Mouse (Mus musculus): Measurements from ENCODE around the gene Tpcn1.

The Tpcn1 gene

GRCm38 (mm10) chr5:120505368-120505767, 83.1 kb downstream of the Tpcn1 start:
- ChIA-PET POLR2A (interaction anchor here in 3 of 4 experiments (0.5 to 1.3 kb wide), 9 partner anchors 9 to 108 kb away, joined by 3 to 5 read pairs (median 3); no protein-coding TSS in a partner anchor), CTCF (interaction anchor here in 3 of 4 experiments (0.5 to 2.7 kb wide), 16 partner anchors 12 to 307 kb away, joined by 3 to 17 read pairs (median 4); partner anchors contain the start of genes Ddx54 (in 1 of the 3) and Oas1c (in 1 of the 3))

GRCm38 (mm10) chr5:120503144-120503795, 85.2 kb downstream of the Tpcn1 start, which contains the start of gene Plbd2:
Gene Plbd2, minus strand, starts transcription at chr5:120503625.
- CTCF ChIA-PET, result interaction anchor here in 3 of 4 experiments (0.5 to 2.7 kb wide), 36 partner anchors 9 to 435 kb away, joined by 3 to 18 read pairs (median 4); partner anchors contain the start of genes Ddx54 (in 1 of the 3), Iqcd (in 1 of the 3), Rita1 (in 1 of the 3) and Tpcn1 (in 1 of the 3)
- POLR2A ChIA-PET, result interaction anchor here (0.6 to 3.2 kb wide), 32 partner anchors 8 to 1340 kb away, joined by 3 to 44 read pairs (median 4); partner anchors contain the start of genes Slc8b1 (in 2 of the 4), Ddx54 (in 1 of the 4), Iqcd (in 1 of the 4) and Rita1 (in 1 of the 4)

- ChIA-PET POLR2A (interaction anchor here in 3 of 4 experiments (0.5 to 3.2 kb wide), 32 partner anchors 9 to 670 kb away, joined by 3 to 44 read pairs (median 3); partner anchors contain the start of genes Slc8b1 (in 2 of the 3), Ddx54 (in 1 of the 3), Iqcd (in 1 of the 3) and Rita1 (in 1 of the 3)), CTCF (interaction anchor here (0.5 to 2.7 kb wide), 37 partner anchors 8 to 434 kb away, joined by 3 to 18 read pairs (median 4); partner anchors contain the start of genes Ddx54 (in 1 of the 4), Iqcd (in 1 of the 4), Rita1 (in 1 of the 4) and Slc8b1 (in 1 of the 4))
Measured at GRCm38 (mm10) chr5:120502675-120503143, 85.8 kb downstream of the Tpcn1 start.

- ChIA-PET CTCF (interaction anchor here (0.6 to 2.7 kb wide), 12 partner anchors 9 to 172 kb away, joined by 3 to 18 read pairs (median 4); partner anchors contain the start of gene Slc8b1 (in 1 of the 4)), POLR2A (interaction anchor here in 2 of 4 experiments (0.5 to 3.2 kb wide), 14 partner anchors 9 to 360 kb away, joined by 3 to 44 read pairs (median 4); partner anchors contain the start of gene Slc8b1 (in 2 of the 2))
Measured at GRCm38 (mm10) chr5:120502147-120502621, 86.3 kb downstream of the Tpcn1 start.

GRCm38 (mm10) chr5:120500609-120501008, 87.9 kb downstream of the Tpcn1 start:
- ChIA-PET POLR2A (interaction anchor here in 2 of 4 experiments (0.6 to 2.1 kb wide), 5 partner anchors 10 to 311 kb away, joined by 3 to 8 read pairs (median 3); partner anchors contain the start of gene Slc8b1 (in 1 of the 2)), CTCF (interaction anchor here in 3 of 4 experiments (0.6 to 1.7 kb wide), 7 partner anchors 8 to 368 kb away, joined by 3 to 9 read pairs (median 4); no protein-coding TSS in a partner anchor)

GRCm38 (mm10) chr5:120499202-120499601, 89.3 kb downstream of the Tpcn1 start:
- ChIA-PET POLR2A (no interaction called here), CTCF (interaction anchor here in 1 of 4 experiments (0.6 to 2.0 kb wide), 2 partner anchors 9 to 106 kb away, joined by 4 read pairs; no protein-coding TSS in a partner anchor)

- CTCF ChIA-PET, result interaction anchor here in 2 of 4 experiments (0.6 to 0.9 kb wide), 2 partner anchors 31 to 32 kb away, joined by 3 to 4 read pairs; no protein-coding TSS in a partner anchor
- POLR2A ChIA-PET, result interaction anchor here in 1 of 4 experiments (1.2 to 2.6 kb wide), 3 partner anchors 14 to 109 kb away, joined by 3 to 7 read pairs (median 3); partner anchors contain the start of gene Slc8b1
Measured at GRCm38 (mm10) chr5:120497071-120497470, 91.4 kb downstream of the Tpcn1 start.

- POLR2A ChIA-PET, result interaction anchor here in 2 of 4 experiments (1.1 to 1.9 kb wide), 3 partner anchors 12 to 109 kb away, joined by 3 to 5 read pairs (median 4); no protein-coding TSS in a partner anchor
- CTCF ChIA-PET, result interaction anchor here in 3 of 4 experiments (0.7 to 2.1 kb wide), 5 partner anchors 13 to 220 kb away, joined by 3 to 11 read pairs (median 3); no protein-coding TSS in a partner anchor
Measured at GRCm38 (mm10) chr5:120495703-120496226, 92.7 kb downstream of the Tpcn1 start.

GRCm38 (mm10) chr5:120495064-120495702, 93.3 kb downstream of the Tpcn1 start:
- CTCF ChIA-PET, result interaction anchor here in 3 of 4 experiments (0.7 to 2.1 kb wide), 5 partner anchors 12 to 392 kb away, joined by 3 to 11 read pairs (median 3); no protein-coding TSS in a partner anchor
- POLR2A ChIA-PET, result interaction anchor here in 3 of 4 experiments (0.6 to 3.5 kb wide), 10 partner anchors 8 to 118 kb away, joined by 3 to 10 read pairs (median 4); partner anchors contain the start of genes Plbd2 (in 1 of the 3) and Slc8b1 (in 1 of the 3)

- ChIA-PET POLR2A (interaction anchor here in 3 of 4 experiments (0.6 to 3.5 kb wide), 9 partner anchors 9 to 102 kb away, joined by 3 to 10 read pairs (median 4); partner anchors contain the start of genes Slc8b1 (in 2 of the 3) and Plbd2 (in 1 of the 3)), CTCF (interaction anchor here in 2 of 4 experiments (0.5 to 2.6 kb wide), 6 partner anchors 11 to 181 kb away, joined by 3 to 21 read pairs (median 8); no protein-coding TSS in a partner anchor)
Measured at GRCm38 (mm10) chr5:120493873-120494395, 94.5 kb downstream of the Tpcn1 start.

GRCm38 (mm10) chr5:120493440-120493839, 95.0 kb downstream of the Tpcn1 start:
- ChIA-PET POLR2A (interaction anchor here in 3 of 4 experiments (0.6 to 3.5 kb wide), 7 partner anchors 9 to 38 kb away, joined by 3 to 10 read pairs (median 5); partner anchors contain the start of genes Slc8b1 (in 2 of the 3) and Plbd2 (in 1 of the 3)), CTCF (interaction anchor here (0.5 to 2.6 kb wide), 13 partner anchors 10 to 225 kb away, joined by 3 to 21 read pairs (median 5); partner anchors contain the start of gene Plbd2 (in 1 of the 4))

GRCm38 (mm10) chr5:120492437-120492836, 96.0 kb downstream of the Tpcn1 start:
- ChIA-PET POLR2A (interaction anchor here (0.7 to 3.5 kb wide), 18 partner anchors 9 to 712 kb away, joined by 3 to 10 read pairs (median 4); partner anchors contain the start of genes Slc8b1 (in 2 of the 4) and Plbd2 (in 1 of the 4)), CTCF (interaction anchor here (0.5 to 2.6 kb wide), 52 partner anchors 8 to 877 kb away, joined by 3 to 17 read pairs (median 3); partner anchors contain the start of genes Slc8b1 (in 3 of the 4), Sds (in 2 of the 4), Ddx54 (in 1 of the 4) and Iqcd (in 1 of the 4))

- ChIA-PET CTCF (interaction anchor here in 2 of 4 experiments (0.5 to 3.2 kb wide), 7 partner anchors 8 to 125 kb away, joined by 3 to 12 read pairs (median 5); partner anchors contain the start of genes Iqcd (in 1 of the 2), Plbd2 (in 1 of the 2) and Tpcn1 (in 1 of the 2)), POLR2A (interaction anchor here in 3 of 4 experiments (0.5 to 2.3 kb wide), 12 partner anchors 9 to 1063 kb away, joined by 3 to 9 read pairs (median 4); partner anchors contain the start of genes Plbd2 (in 1 of the 3) and Sds (in 1 of the 3))
Measured at GRCm38 (mm10) chr5:120490679-120491192, 97.7 kb downstream of the Tpcn1 start.

- ChIA-PET CTCF (interaction anchor here in 1 of 4 experiments (0.6 to 3.2 kb wide), 5 partner anchors 18 to 387 kb away, joined by 3 to 12 read pairs (median 3); no protein-coding TSS in a partner anchor), POLR2A (interaction anchor here in 2 of 4 experiments (0.5 to 1.7 kb wide), 6 partner anchors 12 to 127 kb away, joined by 3 to 7 read pairs (median 3); partner anchors contain the start of gene Plbd2 (in 2 of the 2))
Measured at GRCm38 (mm10) chr5:120487844-120488243, 100.6 kb downstream of the Tpcn1 start.

All from embryonic stem cell, embryonic (primary cell).